Mouse (Mus musculus) bone marrow, adult 2 months (tissue): ENCODE data around the gene Ctla4. TPM values are rescaled to one million over a fixed set of nuclear protein-coding genes. Genes with fewer than 3 reads are reported as not detected.

Source experiments
- H3K27ac ChIP-seq: fragments of 200-500 bp; 2 replicates; pipeline ENCODE4 v1.5.1; 2012; ENCODE audit warnings: low read depth, mild to moderate bottlenecking, control low read depth, inconsistent platforms, low read length; ENCODE audit not compliant: control insufficient read depth, poor library complexity, insufficient read depth
- H3K4me1 ChIP-seq: fragments of 200-500 bp; 2 replicates; pipeline ENCODE4 v1.6.1; 2011; ENCODE audit warnings: low read length; ENCODE audit not compliant: control insufficient read depth, insufficient read depth
- H3K4me3 ChIP-seq: fragments of 200-500 bp; replicated peaks from 2 replicates; pipeline ENCODE3; 2011; ENCODE audit warnings: mild to moderate bottlenecking, low read depth, low read length, control low read depth; ENCODE audit not compliant: control insufficient read depth
- CTCF ChIP-seq: fragments of 200-500 bp; IDR thresholded peaks from 2 replicates; pipeline ENCODE4 v1.5.1; 2011; ENCODE audit warnings: low read length, control low read depth; ENCODE audit not compliant: control insufficient read depth, insufficient read depth
- POLR2A ChIP-seq: fragments of 200-500 bp; IDR thresholded peaks from 2 replicates; pipeline ENCODE4 v1.6.1; 2011; ENCODE audit warnings: low read depth, mild to moderate bottlenecking, control low read depth, low read length, borderline replicate concordance; ENCODE audit not compliant: control insufficient read depth
- WGBS: fragments of 180-500 bp; shearing (Covaris S2); methylation state at CpG from one replicate; pipeline ENCODE4 v1.1.7; 2018; 5-methylcytosine and 5-hydroxymethylcytosine counted together
- polyA plus RNA-seq: library from polyadenylated mRNA; stranded (reverse); fragments of >200 nt; gene quantifications from 2 replicates; pipeline ENCODE4 v1.2.4, GENCODE M21; 2011; ENCODE audit warnings: low replicate concordance; ENCODE audit not compliant: missing spikeins, insufficient read depth, insufficient read length

The Ctla4 gene
- polyA plus RNA-seq, 1 experiment: not detected

- Histone ChIP-seq H3K27ac (no peak overlapping the region), H3K4me3 (no peak overlapping the region), H3K4me1 (peaks cover 2% of the 10 kb centered on the region; the same call in 1 of the 2 replicates)
- 81% methylated on average over 2 of the region's 2 CpGs for WGBS
- no peak for TF ChIP-seq CTCF
- TF ChIP-seq POLR2A: no peak
Measured at GRCm38 (mm10) chr1:60904456-60904978, 17.7 kb downstream of the Ctla4 start.

GRCm38 (mm10) chr1:60907466-60907865, 20.7 kb downstream of the Ctla4 start:
- TF ChIP-seq POLR2A: no peak
- TF ChIP-seq CTCF: no peak
- WGBS: 53% methylated on average over 3 of the region's 3 CpGs
- Histone ChIP-seq H3K4me1 (peaks cover 2% of the 10 kb centered on the region), H3K4me3 (no peak overlapping the region), H3K27ac (no peak overlapping the region)

DNA sequence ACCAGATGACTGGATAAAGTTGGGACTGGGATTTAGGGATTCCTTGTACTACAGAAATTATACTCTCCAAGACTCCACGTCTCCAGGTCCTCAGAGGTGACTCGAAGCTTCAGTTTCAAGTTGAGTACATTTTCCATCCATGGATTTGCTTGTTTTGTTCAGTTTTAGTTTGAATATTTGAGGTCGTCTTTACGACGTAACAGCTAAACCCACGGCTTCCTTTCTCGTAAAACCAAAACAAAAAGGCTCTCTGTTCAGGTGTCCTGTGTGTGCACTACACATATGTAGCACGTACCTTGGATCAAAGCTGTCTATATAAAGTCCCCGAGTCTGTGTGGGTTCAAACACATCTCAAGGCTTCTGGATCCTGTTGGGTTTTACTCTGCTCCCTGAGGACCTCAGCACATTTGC, 22.0 kb downstream of the Ctla4 start:
- H3K4me1 ChIP-seq: peaks cover 3% of the 10 kb centered on the region
- no peak overlapping the region for H3K27ac ChIP-seq
- 43% methylated on average over 9 of the region's 9 CpGs for WGBS
- H3K4me3 ChIP-seq: no peak overlapping the region
- TF ChIP-seq POLR2A: no peak
- TF ChIP-seq CTCF: no peak

DNA sequence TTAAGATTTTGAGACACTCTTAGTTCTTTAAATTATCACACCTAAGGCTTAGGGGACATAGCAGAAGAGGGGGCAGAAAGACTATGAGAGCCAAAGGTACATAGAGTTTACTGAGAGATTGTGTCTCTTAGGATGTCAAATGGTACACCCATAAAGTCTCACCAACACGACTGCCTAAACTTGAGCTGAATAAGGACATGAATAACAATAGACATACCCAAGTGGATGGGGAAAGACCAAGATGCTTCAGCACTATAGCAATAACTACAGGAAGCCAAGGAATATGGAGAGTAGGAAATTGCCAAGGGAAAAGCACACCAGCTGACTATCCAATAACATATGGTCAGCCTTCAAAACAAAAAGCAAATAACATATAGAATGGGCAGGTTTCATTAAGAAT, 22.9 kb downstream of the Ctla4 start:
- WGBS: 73% methylated on average over 1 of the region's 1 CpGs
- no peak for TF ChIP-seq POLR2A
- no peak for TF ChIP-seq CTCF
- H3K27ac ChIP-seq: no peak overlapping the region
- H3K4me1 ChIP-seq: peaks cover 3% of the 10 kb centered on the region
- H3K4me3 ChIP-seq: no peak overlapping the region

GRCm38 (mm10) chr1:60910796-60911195, 24.0 kb downstream of the Ctla4 start:
- Histone ChIP-seq H3K4me1 (peaks cover 3% of the 10 kb centered on the region), H3K4me3 (no peak overlapping the region), H3K27ac (no peak overlapping the region)
- TF ChIP-seq CTCF (no peak), POLR2A (no peak)
- 86% methylated on average over 1 of the region's 1 CpGs for WGBS

- H3K4me3 ChIP-seq: no peak overlapping the region
- H3K27ac ChIP-seq: no peak overlapping the region
- 36% methylated on average over 3 of the region's 3 CpGs for WGBS
- H3K4me1 ChIP-seq: peaks cover 3% of the 10 kb centered on the region
- no peak for TF ChIP-seq CTCF
- TF ChIP-seq POLR2A: no peak
Measured at GRCm38 (mm10) chr1:60911631-60912030, 24.8 kb downstream of the Ctla4 start.

- TF ChIP-seq POLR2A (no peak), CTCF (no peak)
- 72% methylated on average over 4 of the region's 4 CpGs for WGBS
- Histone ChIP-seq H3K4me3 (no peak overlapping the region), H3K27ac (no peak overlapping the region), H3K4me1 (peaks cover 5% of the 10 kb centered on the region)
Measured at GRCm38 (mm10) chr1:60913305-60913704, 26.5 kb downstream of the Ctla4 start.

- Histone ChIP-seq H3K4me3 (no peak overlapping the region), H3K4me1 (peaks cover 5% of the 10 kb centered on the region), H3K27ac (no peak overlapping the region)
- WGBS: 8% methylated on average over 10 of the region's 10 CpGs
- no peak for TF ChIP-seq POLR2A
Measured at GRCm38 (mm10) chr1:60916281-60916781, 29.5 kb downstream of the Ctla4 start.

GRCm38 (mm10) chr1:60920493-60921355, 33.9 kb downstream of the Ctla4 start:
- Histone ChIP-seq H3K4me1 (peaks cover 2% of the 10 kb centered on the region; the same call in 1 of the 2 replicates), H3K27ac (no peak overlapping the region), H3K4me3 (no peak overlapping the region)
- 81% methylated on average over 24 of the region's 24 CpGs for WGBS
- no peak for TF ChIP-seq POLR2A
- TF ChIP-seq CTCF: no peak
